Mouse (Mus musculus) granulocyte monocyte progenitor cell, adult 5-6 weeks (primary cell): ENCODE data around the gene Scg3. TPM values are rescaled to one million over a fixed set of nuclear protein-coding genes. Genes with fewer than 3 reads are reported as not detected.
"Not testable (repeated sequence)": the region's sequence is repeated elsewhere in the genome, so short reads cannot be mapped to it uniquely, and the experiment has no call there.

Experiments
- ATAC-seq: replicated peaks from 2 replicates; pipeline ENCODE4 v1.8.0; 2016; ENCODE audit warnings: mild to moderate bottlenecking, moderate TSS enrichment, inconsistent platforms; ENCODE audit not compliant: poor library complexity, severe bottlenecking
- total RNA-seq, 2 experiments: library from RNA; stranded (forward) in 1 of 2; stranded (reverse) in 1 of 2; fragments of 200-712, 200-1000 nt in 1 of 2; fragments of >200 nt in 1 of 2; fragmentation: Nextera tagmentation in 1 of 2; gene quantifications; 2 replicates each; pipeline ENCODE4 v1.2.3; 2014 to 2017

Gene Scg3
- total RNA-seq (2014; fragmentation: Nextera tagmentation) (not detected in 2 replicates), total RNA-seq (2017) (not detected in 2 replicates)

DNA sequence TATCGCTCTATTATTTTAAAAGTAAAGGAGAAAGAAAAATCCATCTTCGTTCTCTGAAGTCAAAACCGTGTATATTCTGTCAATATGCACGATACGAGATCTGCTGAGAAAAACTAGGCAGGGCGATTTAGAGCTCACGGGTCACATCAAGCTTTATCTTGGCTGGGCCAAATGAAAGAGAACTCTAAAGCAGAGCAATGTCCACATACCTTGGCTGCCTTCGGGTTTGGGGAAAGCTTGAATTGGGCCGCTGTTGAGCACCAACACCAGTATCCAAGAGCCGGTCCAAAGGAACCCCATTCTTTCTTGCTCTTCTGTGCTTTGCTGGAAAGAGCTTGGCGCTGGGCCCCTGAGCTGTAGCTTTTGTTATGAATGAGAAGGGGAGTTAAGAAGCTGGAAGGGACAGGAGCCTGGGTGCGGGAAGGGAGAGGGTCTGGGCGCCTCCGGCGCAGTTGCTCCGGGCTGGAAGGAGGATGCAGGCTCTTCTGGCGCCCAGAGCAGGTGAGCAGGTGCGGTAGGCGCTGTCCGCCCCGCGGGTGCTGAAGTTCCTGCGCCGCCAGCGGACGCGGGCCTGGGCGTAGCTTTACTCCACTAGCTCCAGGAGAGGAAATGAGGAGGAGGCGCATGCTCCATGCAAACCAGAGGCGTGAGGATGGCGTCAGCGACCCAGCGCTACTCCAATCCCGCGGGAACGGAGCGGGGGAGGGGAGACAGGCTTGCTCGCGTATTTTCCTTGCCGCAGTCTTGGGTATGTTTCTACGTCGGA is at the start of gene Scg3:
TSS of gene Scg3 (minus strand) at position 631 of the 766 bp plus-strand sequence.
- peak; percentile 25; the same call in 1 of the 2 replicates for ATAC-seq

DNA sequence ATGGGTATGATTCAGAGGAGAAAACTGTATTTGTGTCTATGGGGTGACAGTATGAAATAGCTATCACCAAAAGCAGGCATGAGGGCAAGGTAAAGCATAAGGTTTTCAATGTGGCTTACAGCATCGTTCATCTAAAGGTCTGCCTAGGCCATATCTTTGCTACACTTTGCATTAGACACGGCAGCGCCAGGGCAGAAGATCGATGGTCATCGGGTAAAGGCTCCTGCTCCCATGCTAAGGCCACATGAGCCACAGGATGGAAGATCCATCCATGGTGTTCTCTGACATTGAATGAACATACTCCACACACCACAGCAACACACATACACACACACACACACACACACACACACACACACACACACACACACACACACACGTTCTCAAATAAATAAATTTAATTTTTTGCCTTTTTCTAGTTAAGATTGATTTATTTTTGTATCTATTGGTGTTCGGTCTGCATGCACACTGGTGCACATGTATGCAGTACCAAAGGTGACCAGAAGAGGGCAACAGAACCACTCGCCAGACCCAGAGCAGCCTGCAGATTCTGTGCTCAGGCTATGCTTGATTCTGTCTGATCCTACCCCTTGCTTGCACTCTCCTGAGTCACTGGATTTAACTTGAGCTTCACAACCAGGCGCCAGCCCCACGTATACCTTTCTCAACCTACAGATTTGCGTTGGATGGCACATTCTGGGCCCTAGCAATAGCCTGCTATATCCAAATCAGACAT is 36.3 kb upstream of the Scg3 start:
- ATAC-seq = peak; percentile 81

DNA sequence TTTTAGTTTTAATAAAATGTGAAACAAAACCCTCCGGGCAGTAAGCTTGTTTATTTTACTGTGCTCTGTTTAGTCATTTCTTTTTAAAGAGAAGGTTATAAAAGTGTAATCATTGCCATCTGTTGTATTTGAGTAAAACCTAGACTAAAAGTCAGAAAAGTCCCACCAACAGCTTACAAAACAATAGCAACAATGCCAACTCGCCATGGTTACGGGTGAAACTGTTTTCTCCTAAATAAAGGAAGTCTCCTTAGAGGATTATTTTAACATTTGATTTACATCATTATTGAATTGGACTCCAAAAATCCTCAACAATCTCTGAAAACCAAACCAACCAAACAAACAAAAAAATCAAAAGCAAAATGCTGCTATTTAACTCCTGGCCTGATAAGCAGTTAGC is 35.6 kb upstream of the Scg3 start:
- no peak for ATAC-seq

DNA sequence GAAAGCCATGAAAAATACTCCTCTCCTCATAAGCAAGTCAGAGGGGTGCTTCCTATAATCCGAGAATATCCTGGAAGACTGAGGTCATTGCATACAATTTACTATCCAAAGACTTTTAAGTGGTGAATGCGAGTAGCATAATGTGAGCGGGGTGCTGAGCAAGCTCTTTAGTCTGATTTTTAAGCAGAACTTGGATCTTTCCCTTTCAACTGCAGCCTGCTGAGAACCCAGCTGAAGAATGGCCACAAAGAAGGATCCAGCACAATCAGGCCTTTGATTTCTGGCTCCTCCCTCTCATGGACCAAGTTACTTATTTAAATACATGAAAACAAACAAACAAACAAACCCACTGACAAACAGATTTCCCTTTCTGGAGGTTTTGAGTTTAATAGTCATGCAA is 916 bp upstream of the Scg3 start:
- no peak for ATAC-seq

DNA sequence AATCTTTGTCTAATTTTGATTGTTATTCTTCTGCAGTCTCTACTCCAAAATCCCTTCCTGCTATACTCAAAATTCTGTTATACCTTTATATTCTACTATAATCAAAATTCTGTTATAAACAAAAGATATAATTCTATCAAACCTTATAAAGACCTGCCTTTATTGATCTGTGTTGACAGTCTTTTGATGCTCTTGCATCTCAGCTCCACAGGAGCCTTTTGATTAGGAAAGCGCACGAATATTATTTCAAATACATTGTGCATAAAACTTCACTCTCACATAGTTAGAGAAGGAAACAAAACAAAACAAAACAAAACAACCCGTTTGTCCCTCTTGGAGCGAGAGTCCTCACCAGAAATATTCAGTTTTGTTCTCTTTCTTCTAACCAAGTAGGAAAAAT is 436 bp upstream of the Scg3 start:
- ATAC-seq = no peak

DNA sequence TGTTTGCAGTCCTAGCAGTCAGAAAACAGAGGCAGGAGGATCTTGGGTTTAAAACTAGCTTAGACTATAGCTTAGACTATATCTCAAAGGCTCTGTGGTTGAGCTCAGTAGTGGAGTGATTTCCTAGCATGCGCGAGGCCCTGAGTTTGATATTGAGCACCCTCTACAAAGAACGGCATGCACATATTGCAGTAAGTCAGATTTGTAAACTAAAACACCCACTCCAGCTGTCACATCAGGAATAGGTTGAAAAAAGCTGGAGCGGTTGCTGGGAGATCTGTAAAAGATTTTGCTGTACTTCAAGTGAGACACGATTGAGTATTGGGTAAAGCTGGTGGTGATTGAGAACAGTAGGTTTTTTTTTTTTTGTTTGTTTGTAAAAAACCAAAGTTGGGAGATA is 3.2 kb downstream of the Scg3 start:
- ATAC-seq = no peak

DNA sequence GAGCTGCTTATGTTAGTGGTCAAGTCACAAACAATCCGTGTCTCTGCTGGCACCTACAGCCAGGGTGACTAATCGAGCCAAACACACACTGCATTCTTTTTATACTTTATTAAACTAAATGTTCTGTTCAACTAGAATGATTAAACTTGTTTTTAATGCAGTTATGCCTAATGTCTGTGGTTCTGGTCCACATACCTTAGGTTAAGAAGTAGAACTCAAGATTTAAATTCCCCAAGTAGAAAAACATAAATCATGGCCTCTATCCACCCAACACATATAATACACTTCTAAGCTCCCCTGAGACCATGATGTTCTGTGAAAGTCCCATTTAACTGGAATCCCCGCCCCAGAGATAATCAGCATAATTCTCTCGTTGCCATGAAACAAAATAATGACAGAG is 4.2 kb downstream of the Scg3 start:
- no peak for ATAC-seq

DNA sequence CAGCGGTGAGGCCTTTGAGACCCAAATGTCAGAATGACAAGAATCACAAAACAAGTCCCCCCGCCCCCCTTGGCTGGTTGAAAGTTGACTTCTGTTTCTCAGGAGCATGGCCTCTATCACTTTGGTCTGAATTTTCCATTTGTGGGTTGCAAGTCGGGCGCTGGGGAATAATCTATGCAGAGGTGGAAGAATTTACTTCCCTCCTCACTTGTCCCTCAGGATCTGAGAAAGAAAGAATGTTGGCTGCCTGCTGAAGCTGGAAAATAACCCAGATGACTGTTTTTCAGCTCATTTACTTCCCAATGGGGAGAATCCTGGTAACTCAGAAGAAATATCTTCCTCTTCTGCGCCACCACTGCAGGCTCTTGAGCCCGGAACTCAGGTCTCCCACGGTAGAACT is 5.5 kb downstream of the Scg3 start:
- no peak for ATAC-seq

DNA sequence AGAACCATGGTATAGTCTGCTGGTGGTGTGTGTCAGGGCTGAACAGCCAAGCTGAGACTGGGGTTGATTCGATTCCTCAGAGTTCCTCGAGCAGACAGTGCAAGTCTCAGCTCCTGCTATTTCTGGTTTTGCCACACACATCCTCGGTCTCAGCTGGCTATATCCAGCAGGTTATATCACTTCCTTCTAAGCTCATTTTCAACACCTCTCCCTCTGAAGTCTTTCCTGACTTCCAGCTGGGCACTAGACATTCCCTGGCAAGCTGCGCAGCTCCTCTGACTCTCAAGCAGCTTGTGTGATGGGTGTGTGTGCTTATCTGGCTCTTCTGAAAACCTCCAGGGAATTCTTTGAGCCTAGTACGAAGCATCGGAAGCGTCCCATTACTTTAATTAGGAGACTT is 7.6 kb downstream of the Scg3 start:
- ATAC-seq = no peak

DNA sequence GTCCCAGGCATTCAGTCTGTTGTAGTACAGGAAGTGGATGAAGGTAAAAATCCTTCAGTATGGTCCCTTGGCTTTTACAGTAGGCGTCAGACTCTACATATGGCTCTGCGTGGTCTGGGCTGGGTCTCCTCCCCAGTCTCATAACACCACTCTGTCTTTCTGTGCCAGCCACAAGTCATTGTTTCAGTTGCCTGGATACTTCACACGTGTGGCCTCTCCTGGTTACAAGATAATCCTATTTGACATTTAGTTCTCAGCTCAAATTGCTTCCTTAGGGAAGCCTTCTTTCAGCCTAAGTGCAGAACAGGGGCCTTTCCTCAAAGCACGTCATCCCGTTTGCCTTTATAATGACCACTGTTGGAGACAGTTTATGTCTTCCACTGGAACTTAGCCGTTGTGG is 11.1 kb downstream of the Scg3 start:
- ATAC-seq = no peak

DNA sequence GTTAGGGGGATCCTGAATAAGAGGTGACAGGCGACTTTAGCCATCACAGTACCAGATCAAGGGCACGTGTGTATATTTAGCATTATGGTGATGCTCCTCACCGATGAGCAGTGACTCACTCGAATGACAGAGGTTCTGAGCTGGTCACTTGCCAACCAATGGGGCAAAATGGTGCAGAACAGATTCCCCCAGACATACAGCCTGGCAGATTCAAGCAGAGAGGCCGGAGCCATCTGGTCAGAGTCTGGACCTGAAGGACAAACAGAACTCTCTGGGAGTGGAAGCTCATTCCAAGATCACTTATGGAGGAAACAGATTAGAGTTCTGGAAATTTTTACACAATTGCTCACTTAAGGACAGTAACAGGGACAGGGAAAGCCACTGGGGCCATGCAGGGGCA is 17.2 kb downstream of the Scg3 start:
- no peak for ATAC-seq

DNA sequence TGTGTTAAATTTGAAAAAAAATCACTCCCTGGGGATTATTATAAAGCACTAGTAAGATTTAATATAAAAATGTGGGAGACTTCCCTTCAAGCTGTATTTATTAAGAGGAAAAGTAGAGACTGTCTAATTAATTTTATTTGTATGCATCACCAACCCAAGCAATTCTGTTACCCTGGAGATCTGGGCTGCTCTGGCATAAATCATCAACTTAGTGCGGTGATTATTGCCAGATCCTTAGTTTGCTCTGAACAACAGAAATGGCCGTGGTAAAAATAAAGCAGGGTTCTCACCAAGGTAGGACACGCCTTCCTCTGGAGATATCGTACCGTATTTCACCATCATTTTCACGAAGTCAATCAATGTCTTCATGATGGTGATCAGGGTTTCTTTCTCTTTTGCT is 18.5 kb downstream of the Scg3 start:
- no peak for ATAC-seq

DNA sequence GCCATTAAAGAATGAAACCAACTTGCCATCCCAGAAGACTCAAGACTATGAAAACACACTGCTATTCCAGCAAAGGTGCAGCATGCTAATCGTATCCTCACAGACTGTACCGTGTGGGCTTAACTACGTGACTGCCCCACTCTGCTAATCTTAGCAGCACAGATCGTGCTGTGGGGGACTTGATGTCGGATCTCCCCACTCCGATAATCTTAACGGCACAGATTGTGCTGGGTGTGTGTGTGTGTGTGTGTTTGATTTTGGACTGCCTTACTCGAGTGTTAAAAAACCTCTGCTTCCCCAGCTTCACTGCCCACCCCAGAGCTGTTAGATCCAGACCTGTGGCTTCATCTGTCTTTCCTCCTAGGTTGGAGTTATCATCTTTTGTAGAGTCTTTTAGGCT is 22.9 kb downstream of the Scg3 start:
- no peak for ATAC-seq

DNA sequence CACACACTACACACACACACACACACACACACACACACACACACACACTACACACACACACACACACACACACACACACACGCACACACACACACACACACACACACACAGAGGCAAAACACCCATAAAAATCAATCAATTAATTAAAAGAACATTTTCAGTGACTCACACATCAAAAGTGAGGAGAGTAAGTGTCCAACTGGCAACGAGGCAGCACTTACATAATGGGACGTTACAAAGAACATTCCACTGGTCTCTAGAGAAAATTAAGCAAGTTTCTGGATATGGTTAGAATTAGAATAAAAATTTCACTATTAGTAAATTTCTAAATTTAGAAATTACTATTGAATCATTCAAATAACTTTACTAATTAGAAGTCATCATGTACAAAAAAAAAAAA is 27.4 kb downstream of the Scg3 start:
- not testable (repeated sequence) for ATAC-seq

DNA sequence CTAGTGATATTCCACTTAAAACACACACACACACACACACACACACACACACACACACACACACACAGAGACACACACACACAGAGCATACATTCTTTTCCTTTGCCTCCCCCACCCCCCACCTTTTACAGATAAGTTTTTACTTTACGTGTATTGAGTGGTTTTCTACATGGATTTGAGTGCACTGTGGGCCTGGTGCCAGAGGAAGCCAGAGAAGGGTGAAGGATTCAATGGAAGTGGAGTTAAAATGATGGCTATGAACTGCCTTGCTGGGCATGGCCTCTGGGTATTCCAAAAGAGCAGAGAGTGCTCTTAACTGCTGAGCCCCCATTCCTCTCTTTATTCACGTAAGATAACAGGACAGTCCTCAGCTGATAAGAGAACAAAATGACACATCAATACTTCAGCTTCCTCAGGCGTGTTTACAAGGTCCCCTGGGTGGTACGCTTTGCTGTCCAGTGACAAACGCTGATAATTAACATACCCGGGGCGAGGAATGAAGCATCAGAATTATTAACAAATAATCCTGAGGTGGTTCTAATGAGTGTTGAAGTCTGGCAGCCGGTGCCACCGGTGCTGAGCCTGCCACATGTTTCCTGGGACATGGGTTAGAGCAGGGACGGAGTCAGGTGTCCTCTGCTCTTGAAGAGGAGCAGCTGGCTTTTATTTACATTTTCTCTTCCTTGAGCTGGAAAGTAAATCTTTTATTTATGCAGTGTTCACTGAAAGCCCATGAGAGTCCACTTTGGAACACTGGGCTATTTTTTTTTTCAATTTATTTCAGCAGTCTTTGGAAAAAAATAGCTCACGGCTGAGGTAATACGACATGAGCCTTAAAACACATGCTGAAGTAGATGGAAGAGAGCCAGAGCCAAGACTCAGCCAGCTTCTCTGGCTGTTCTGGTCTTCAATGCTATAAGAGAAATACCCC is 29.6 kb downstream of the Scg3 start:
- ATAC-seq = no peak

DNA sequence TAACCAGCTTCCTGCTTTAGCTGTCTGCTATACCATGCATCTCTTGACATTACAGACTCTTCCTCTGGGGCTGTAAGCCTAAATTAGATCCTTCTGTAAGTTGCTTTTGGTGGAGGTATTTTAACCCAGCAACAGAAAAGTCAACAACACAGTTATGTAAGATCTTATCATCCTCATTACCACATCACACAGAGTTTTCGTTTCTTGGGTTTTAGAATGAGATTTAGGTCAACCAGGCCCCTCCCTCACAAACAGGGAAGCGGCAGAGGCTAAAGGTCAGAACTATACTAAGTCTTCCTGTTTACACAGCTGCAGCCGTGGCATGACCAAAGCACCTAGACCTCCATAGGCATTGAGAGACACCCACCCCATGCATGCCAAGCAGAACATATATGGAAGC is 38.5 kb downstream of the Scg3 start:
- ATAC-seq = no peak

DNA sequence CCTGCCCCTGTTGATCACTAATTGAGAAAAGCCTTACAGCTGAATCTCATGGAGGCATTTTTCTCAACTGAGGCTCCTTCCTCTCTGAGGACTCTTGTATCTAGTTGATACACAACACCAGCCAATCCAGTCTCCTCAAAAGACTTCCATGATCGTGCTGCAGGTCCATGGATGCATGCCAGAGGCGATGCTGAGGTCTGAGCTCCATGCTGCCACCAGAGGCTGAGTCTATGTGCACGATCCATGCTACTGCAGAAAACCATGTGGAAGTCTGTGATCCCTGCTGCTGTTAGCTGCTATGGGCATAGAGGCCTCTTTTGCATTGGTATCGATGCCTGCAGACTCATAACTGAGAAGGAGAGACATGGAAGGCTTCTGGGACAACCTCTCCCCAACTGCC is 49.6 kb downstream of the Scg3 start:
- ATAC-seq = no peak

DNA sequence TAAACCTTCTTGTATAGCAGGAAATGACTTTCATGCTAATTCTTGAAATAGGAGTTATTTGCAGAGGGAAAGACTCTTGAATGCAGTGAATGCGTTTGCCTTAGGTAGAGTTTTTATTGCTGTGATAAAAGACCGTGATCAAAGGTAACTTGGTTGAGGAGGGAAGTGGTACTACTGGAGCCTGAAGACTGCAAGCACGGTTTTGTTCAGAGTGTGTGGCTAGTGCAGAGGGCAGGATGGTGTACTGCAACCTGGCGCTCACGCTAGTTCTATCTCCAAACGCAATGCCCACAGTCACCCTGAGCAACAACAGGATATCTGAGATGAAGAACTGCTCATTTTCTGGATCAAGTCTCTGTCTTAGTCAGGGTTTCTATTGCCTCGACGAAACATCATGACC is 50.3 kb downstream of the Scg3 start:
- ATAC-seq = no peak

DNA sequence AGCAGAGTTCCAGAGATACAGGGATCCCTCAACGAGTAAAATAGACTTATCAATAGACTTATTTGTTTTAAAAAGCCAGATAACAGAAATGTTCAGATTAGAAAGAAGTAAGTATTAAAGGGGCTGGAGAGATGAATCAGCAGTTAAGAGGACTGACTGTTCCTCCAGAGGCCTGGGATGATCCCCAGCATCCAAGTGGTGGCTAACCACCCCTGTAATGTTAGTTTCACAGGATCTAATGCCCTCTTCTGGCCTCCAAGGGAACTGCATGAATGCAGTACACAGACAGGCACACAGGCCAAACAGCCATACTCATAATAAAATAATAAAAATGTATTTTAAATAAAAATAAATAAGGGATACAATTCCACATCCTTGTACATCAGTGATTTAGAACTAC is 51.0 kb downstream of the Scg3 start:
- ATAC-seq = peak; percentile 71

DNA sequence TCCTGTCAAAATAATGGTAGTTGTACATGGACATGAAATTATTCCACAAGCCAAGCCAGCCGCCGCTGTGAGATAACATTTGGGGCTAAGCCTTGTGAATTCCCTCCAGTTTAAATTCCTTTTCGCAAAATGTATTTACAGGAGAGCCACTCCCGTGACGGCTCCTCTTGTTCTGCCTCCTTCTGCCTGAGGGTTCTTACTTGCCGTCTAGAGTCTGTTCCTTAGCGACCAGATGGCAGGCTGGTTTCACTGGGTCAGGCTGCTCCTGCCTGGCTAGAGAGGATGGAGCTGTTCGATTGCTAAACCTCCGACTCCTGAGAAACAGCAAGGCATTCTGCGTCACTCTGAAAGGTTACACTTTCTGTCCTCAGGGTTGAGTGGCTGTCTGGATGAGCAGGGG is 51.7 kb downstream of the Scg3 start:
- no peak for ATAC-seq
